Mouse (Mus musculus) lung, adult 2 months (tissue): ENCODE measurements around the gene Kcnf1. TPM values are rescaled to one million over a fixed set of nuclear protein-coding genes. Genes with fewer than 3 reads are reported as not detected.

ENCODE experiments used
- DNase-seq: peaks from one replicate; pipeline ENCODE4 v3.0.0; 2022
- H3K4me1 ChIP-seq: fragments of 200-500 bp; 2 replicates; pipeline ENCODE4 v1.6.1; 2011; ENCODE audit warnings: low read length; ENCODE audit not compliant: control insufficient read depth, insufficient read depth
- H3K4me3 ChIP-seq: fragments of 200-500 bp; replicated peaks from 2 replicates; pipeline ENCODE3; 2011; ENCODE audit warnings: low read depth, mild to moderate bottlenecking, control low read depth, low read length; ENCODE audit errors: extremely low read depth
- CTCF ChIP-seq: fragments of 200-500 bp; IDR thresholded peaks from 2 replicates; pipeline ENCODE4 v1.5.1; 2011; ENCODE audit warnings: mild to moderate bottlenecking, low read length, control low read depth; ENCODE audit not compliant: insufficient read depth
- POLR2A ChIP-seq: fragments of 200-500 bp; IDR thresholded peaks from 2 replicates; pipeline ENCODE4 v1.6.1; 2011; ENCODE audit warnings: low read depth, mild to moderate bottlenecking, control low read depth, low read length, borderline replicate concordance; ENCODE audit errors: extremely low read depth
- WGBS: fragments of 180-500 bp; shearing (Covaris S2); methylation state at CpG from one replicate; pipeline ENCODE4 v1.1.7; 2018; 5-methylcytosine and 5-hydroxymethylcytosine counted together
- polyA plus RNA-seq: library from polyadenylated mRNA; depleted of rRNA; stranded (reverse); fragments of >200 nt; gene quantifications from 2 replicates; pipeline ENCODE4 v1.2.3, GENCODE M21; 2012

Kcnf1 gene
- polyA plus RNA-seq, 1 experiment: 1.0 TPM

- Histone ChIP-seq H3K4me3 (no peak overlapping the region), H3K4me1 (no peaks in the 10 kb centered on the region)
- DNase-seq: no peak
- TF ChIP-seq CTCF (no peak), POLR2A (no peak)
- WGBS: 79% methylated on average over 10 of the region's 10 CpGs
These were observed 6.3 kb downstream of the Kcnf1 start for GRCm38 (mm10) chr12:17170406-17170805.

GRCm38 (mm10) chr12:17166116-17166515 is 10.6 kb downstream of the Kcnf1 start:
- no peak overlapping the region for H3K4me3 ChIP-seq
- WGBS: 86% methylated on average over 2 of the region's 2 CpGs
- DNase-seq: no peak
- no peaks in the 10 kb centered on the region for H3K4me1 ChIP-seq
- TF ChIP-seq POLR2A (no peak), CTCF (no peak)

GRCm38 (mm10) chr12:17163996-17164395 is 12.7 kb downstream of the Kcnf1 start:
- 92% methylated on average over 3 of the region's 3 CpGs for WGBS
- H3K4me1 ChIP-seq: no peaks in the 10 kb centered on the region
- no peak for TF ChIP-seq CTCF
- no peak for TF ChIP-seq POLR2A
- no peak for DNase-seq
- H3K4me3 ChIP-seq: no peak overlapping the region

GRCm38 (mm10) chr12:17159549-17159948 is 17.1 kb downstream of the Kcnf1 start:
- no peak for DNase-seq
- WGBS: 84% methylated on average over 7 of the region's 7 CpGs
- TF ChIP-seq CTCF (no peak), POLR2A (no peak)
- no peaks in the 10 kb centered on the region for H3K4me1 ChIP-seq
- H3K4me3 ChIP-seq: no peak overlapping the region

- DNase-seq: no peak
- 86% methylated on average over 15 of the region's 15 CpGs for WGBS
- Histone ChIP-seq H3K4me1 (no peaks in the 10 kb centered on the region), H3K4me3 (no peak overlapping the region)
- TF ChIP-seq CTCF (no peak), POLR2A (no peak)
These were observed 19.1 kb downstream of the Kcnf1 start for GRCm38 (mm10) chr12:17157558-17157957.

GRCm38 (mm10) chr12:17155781-17156180 is 20.9 kb downstream of the Kcnf1 start:
- 71% methylated on average over 1 of the region's 1 CpGs for WGBS
- TF ChIP-seq POLR2A: no peak
- TF ChIP-seq CTCF: no peak
- no peaks in the 10 kb centered on the region for H3K4me1 ChIP-seq

GRCm38 (mm10) chr12:17152840-17153239 is 23.8 kb downstream of the Kcnf1 start:
- no peak for TF ChIP-seq CTCF
- no peak for TF ChIP-seq POLR2A
- H3K4me3 ChIP-seq: no peak overlapping the region
- no peaks in the 10 kb centered on the region for H3K4me1 ChIP-seq
- WGBS: 62% methylated on average over 7 of the region's 7 CpGs
- DNase-seq: no peak

More at GRCm38 (mm10) chr12:17155781-17156180, 20.9 kb downstream of the Kcnf1 start:
- no peak overlapping the region for H3K4me3 ChIP-seq
- no peak for DNase-seq

- H3K4me3 ChIP-seq: no peak overlapping the region
- TF ChIP-seq POLR2A: no peak
- TF ChIP-seq CTCF: no peak
- 58% methylated on average over 10 of the region's 10 CpGs for WGBS
- no peak for DNase-seq
- no peaks in the 10 kb centered on the region for H3K4me1 ChIP-seq
These were observed 27.8 kb downstream of the Kcnf1 start for GRCm38 (mm10) chr12:17148920-17149319.

- no peak for DNase-seq
- TF ChIP-seq POLR2A: no peak
- TF ChIP-seq CTCF: no peak
- H3K4me1 ChIP-seq: no peaks in the 10 kb centered on the region
- 26% methylated on average over 2 of the region's 2 CpGs for WGBS
- H3K4me3 ChIP-seq: no peak overlapping the region
These were observed 34.9 kb downstream of the Kcnf1 start for GRCm38 (mm10) chr12:17141791-17142190.

GRCm38 (mm10) chr12:17140436-17140835 is 36.3 kb downstream of the Kcnf1 start:
- WGBS: 71% methylated on average over 3 of the region's 3 CpGs
- TF ChIP-seq POLR2A: no peak
- TF ChIP-seq CTCF: no peak
- DNase-seq: no peak
- H3K4me3 ChIP-seq: no peak overlapping the region
- no peaks in the 10 kb centered on the region for H3K4me1 ChIP-seq
